Mouse (Mus musculus): ENCODE measurements around the gene Lrrc9. TPM values are rescaled to one million over a fixed set of nuclear protein-coding genes. Genes with fewer than 3 reads are reported as not detected.
A peak's percentile ranks its signal among the peaks of the same experiment; 100 is the strongest.

The Lrrc9 gene
- total RNA-seq, 4 experiments from 2014 or later = 2.0 to 4.9 (median 4.0) TPM

- DNase-seq (ENCODE audit: low spot score in 2 of 2) = no peak
Observed at GRCm38 (mm10) chr12:72467789-72468188, 26.1 kb downstream of the Lrrc9 start.

GRCm38 (mm10) chr12:72476773-72477450 is 35.2 kb downstream of the Lrrc9 start:
- no peak for DNase-seq (ENCODE audit: low spot score in 2 of 2)

GRCm38 (mm10) chr12:72482226-72482625 is 40.6 kb downstream of the Lrrc9 start:
- no peak for DNase-seq (ENCODE audit: low spot score in 2 of 2)

- no peak for DNase-seq (ENCODE audit: low spot score in 2 of 2)
Observed at GRCm38 (mm10) chr12:72484872-72485271, 43.2 kb downstream of the Lrrc9 start.

GRCm38 (mm10) chr12:72487498-72487897 is 45.8 kb downstream of the Lrrc9 start:
- DNase-seq (ENCODE audit: low spot score in 2 of 2) = no peak

GRCm38 (mm10) chr12:72489995-72490394 is 48.3 kb downstream of the Lrrc9 start:
- no peak for DNase-seq (ENCODE audit: low spot score in 2 of 2)

GRCm38 (mm10) chr12:72491063-72491719 is 49.5 kb downstream of the Lrrc9 start:
- DNase-seq (ENCODE audit: low spot score in 2 of 2) = no peak

- DNase-seq (ENCODE audit: low spot score in 2 of 2) = no peak
Observed at GRCm38 (mm10) chr12:72496866-72497600, 55.4 kb downstream of the Lrrc9 start.

- DNase-seq (ENCODE audit: low spot score in 2 of 2) = no peak
Observed at GRCm38 (mm10) chr12:72509606-72510005, 67.9 kb downstream of the Lrrc9 start.

- DNase-seq (ENCODE audit: low spot score in 2 of 2) = no peak
Observed at GRCm38 (mm10) chr12:72515446-72515845, 73.8 kb downstream of the Lrrc9 start.

- DNase-seq (ENCODE audit: low spot score in 2 of 2) = no peak
Observed at GRCm38 (mm10) chr12:72518114-72518728, 76.6 kb downstream of the Lrrc9 start.

- DNase-seq (ENCODE audit: low spot score in 2 of 2) = no peak
Observed at GRCm38 (mm10) chr12:72519352-72519751, 77.7 kb downstream of the Lrrc9 start.

GRCm38 (mm10) chr12:72519855-72520254 is 78.2 kb downstream of the Lrrc9 start:
- no peak for DNase-seq (ENCODE audit: low spot score in 2 of 2)

GRCm38 (mm10) chr12:72520645-72521044 is 79.0 kb downstream of the Lrrc9 start:
- no peak for DNase-seq (ENCODE audit: low spot score in 2 of 2)

- no peak for DNase-seq (ENCODE audit: low spot score in 2 of 2)
Observed at GRCm38 (mm10) chr12:72525588-72525987, 83.9 kb downstream of the Lrrc9 start.

- no peak for DNase-seq (ENCODE audit: low spot score in 2 of 2)
Observed at GRCm38 (mm10) chr12:72532303-72532702, 90.6 kb downstream of the Lrrc9 start.

GRCm38 (mm10) chr12:72533986-72534385 is 92.3 kb downstream of the Lrrc9 start:
- no peak for DNase-seq (ENCODE audit: low spot score in 2 of 2)

- no peak for DNase-seq (ENCODE audit: low spot score in 2 of 2)
Observed at GRCm38 (mm10) chr12:72535599-72535998, 93.9 kb downstream of the Lrrc9 start.

GRCm38 (mm10) chr12:72536021-72536597 is 94.4 kb downstream of the Lrrc9 start, which contains the start of gene Pcnx4:
TSS of gene Pcnx4 (plus strand) at chr12:72536383.
- peak; percentile 90 to 94 for DNase-seq (ENCODE audit: low spot score in 2 of 2)

GRCm38 (mm10) chr12:72538571-72538970 is 96.9 kb downstream of the Lrrc9 start:
- DNase-seq (ENCODE audit: low spot score in 2 of 2) = peak; percentile 13 to 34

- DNase-seq (ENCODE audit: low spot score in 2 of 2) = no peak
Observed at GRCm38 (mm10) chr12:72554347-72554746, 112.7 kb downstream of the Lrrc9 start.
